Mouse (Mus musculus) heart, adult 9 months (tissue): Measurements from ENCODE around the gene Ankrd55.

Source experiments
- DNase-seq, 2 experiments: peaks; one replicate each; pipeline ENCODE4 v3.0.0; 2022; ENCODE audit warnings: low spot score in 2 of 2

Gene Ankrd55

DNA sequence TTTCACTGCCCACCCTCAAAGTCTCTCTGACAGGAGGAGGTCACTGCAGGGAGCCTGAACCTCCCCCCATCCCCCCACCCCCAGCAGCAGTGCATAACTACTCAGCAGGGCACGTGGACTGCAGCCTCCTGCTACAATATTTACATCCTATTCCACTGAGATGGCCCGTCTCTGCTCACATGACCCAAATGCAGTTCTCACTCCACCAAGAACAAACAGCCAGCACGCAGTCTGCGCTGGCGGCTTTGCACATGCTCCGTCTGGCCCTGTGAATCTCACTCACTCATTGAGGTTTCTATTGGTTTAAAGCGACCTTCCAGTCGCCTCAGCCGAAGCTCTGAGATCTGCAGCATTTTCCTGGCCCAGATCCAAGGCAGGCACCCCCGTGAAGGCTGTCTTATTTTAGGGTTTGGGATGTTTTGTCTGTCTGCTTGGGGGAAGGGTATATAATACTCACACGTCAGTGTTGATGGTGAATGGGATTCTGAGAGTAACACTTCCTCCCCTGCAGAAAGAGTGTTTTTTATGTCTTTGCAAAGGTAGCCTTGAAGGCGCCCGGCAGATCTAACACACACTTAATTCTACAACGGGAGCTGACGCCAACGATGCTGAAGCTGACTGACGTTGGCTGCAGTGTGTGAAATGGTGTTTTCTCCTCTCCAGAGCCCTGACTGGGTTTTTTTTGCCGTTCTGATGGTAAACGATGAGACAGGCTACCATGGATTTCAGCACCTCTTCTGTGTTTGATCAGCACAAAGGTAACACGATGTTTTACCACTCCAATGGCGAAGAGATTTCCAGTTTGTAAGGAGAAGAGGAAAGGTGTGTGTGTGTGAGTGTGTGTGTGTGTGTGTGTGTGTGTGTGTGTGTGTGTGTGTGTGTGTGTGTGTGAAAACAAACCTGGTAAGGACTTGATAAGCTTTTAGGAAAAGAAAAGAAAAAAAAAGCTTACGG, at the start of gene Ankrd55:
Gene Ankrd55 (plus strand): TSS at position 227 of the 954 bp plus-strand sequence.
- no peak for DNase-seq

DNA sequence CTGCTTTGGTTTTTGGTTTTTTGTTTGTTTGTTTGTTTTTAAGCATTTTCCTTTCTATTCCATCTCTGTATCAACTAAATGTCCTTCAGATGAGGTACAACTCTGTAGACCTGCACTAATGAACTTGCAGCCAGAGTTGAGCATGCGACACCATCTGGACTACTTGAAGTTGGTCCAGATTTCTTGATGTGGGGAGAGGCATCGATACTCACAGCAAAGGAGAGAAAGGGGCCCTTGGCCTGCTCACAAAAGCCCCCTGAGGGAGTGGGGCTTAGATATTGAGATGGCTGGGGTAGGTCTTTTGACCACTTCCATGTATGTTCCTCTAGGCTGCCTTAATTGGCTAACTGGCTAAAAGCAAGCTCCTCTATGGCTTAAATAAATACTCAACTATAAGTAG, 49.0 kb upstream of the Ankrd55 start:
- DNase-seq: no peak

GRCm38 (mm10) chr13:112241431-112241830, 46.8 kb upstream of the Ankrd55 start:
- DNase-seq: no peak

GRCm38 (mm10) chr13:112245131-112245530, 43.1 kb upstream of the Ankrd55 start:
- DNase-seq: no peak

DNA sequence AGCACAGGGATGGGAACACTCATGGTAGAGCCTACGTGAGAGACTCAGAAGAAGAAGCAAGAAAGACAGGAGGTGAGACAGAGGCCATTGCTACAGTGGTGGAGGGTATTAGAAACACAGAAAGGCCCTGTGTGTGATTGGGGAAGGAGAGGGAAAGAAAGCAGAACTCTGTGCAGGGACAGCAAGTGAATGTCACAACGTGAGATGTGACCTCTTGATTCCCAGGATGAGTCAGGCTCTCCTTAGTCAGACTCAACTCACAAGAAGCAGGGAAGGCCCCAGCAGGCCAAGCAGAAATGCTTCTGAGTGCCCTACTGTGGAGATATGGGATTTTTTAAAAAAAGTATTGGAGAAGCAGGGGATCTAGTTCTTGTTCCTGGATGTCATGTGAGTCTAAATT, 36.8 kb upstream of the Ankrd55 start:
- no peak for DNase-seq

GRCm38 (mm10) chr13:112252012-112252411, 36.2 kb upstream of the Ankrd55 start:
- no peak for DNase-seq

DNA sequence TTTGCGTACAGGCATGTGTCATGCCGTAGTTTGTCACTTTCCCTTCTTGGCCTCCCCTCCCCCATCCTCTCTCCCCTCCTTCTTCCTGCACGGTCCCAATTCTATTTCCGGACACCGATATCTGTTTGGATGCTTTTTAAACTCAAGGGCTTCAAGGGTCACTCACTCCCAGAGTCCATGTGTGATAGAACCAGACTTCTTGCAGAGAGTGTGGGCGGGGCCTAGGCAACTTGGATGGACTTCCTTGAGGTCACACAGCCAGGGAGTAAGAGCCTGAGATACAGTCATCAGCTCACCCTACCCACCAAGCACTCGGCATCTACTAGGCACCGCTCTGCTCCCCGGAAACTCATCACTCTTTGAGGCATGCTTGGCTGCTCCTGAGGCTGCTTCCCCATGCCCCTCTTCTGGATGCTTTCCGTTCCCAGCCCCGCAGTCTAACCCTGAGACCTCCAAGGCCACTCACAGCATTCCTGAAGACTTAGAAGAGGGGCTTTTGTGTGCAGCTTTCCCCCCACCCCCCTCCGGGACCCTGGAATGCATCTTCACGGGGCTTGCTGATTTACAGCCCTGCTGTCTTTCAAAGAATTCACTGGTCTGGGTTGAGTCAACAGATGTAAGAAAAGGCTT, 35.1 kb upstream of the Ankrd55 start:
- peak; percentile 66 to 67 for DNase-seq

DNA sequence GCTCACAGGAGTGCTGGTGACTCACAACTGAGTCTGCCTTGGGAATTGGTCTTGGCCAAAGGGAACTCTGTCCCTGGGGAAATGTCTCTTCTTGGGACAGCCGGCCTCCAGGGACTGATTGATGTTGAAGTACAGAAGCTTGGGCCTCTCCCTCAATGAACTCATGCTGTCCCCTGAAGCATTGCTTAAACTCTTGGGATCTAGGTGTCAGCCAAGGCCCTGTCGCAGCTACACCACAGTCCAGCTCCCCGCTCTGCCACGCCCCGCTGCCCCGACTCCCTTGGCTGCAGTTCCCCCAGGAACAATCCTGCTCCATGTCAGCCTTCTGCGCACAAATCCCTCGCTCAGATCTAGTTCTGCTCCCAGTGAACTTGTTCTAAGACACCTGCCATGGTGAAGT, 34.1 kb upstream of the Ankrd55 start:
- DNase-seq: no peak

GRCm38 (mm10) chr13:112255862-112256261, 32.4 kb upstream of the Ankrd55 start:
- DNase-seq: no peak

DNA sequence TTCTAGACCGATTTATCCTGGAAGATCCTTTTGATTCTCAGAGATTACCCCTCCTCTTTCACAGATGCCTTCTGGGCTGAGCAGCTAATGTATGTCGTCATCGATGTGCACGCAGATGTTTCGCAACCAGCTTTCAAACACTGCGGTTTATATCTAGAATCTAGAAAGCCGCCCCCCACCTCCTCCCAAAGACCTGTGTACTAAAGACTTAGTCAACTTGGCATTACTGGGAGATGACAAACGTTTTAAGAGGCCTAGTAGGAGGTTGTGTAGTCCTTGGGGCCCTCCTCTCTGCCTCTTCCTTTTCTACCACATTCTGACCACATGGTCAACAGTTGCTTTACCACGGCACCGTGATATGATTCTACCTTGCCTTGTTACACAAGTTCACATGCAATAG, 29.8 kb upstream of the Ankrd55 start:
- DNase-seq: no peak

GRCm38 (mm10) chr13:112259398-112259797, 28.9 kb upstream of the Ankrd55 start:
- DNase-seq: peak in 1 of 2 experiments; percentile 58

GRCm38 (mm10) chr13:112264666-112265065, 23.6 kb upstream of the Ankrd55 start:
- DNase-seq: no peak

GRCm38 (mm10) chr13:112271901-112272537, 16.2 kb upstream of the Ankrd55 start:
- DNase-seq: peak in 1 of 2 experiments; percentile 35

GRCm38 (mm10) chr13:112274636-112275035, 13.6 kb upstream of the Ankrd55 start:
- DNase-seq: no peak

DNA sequence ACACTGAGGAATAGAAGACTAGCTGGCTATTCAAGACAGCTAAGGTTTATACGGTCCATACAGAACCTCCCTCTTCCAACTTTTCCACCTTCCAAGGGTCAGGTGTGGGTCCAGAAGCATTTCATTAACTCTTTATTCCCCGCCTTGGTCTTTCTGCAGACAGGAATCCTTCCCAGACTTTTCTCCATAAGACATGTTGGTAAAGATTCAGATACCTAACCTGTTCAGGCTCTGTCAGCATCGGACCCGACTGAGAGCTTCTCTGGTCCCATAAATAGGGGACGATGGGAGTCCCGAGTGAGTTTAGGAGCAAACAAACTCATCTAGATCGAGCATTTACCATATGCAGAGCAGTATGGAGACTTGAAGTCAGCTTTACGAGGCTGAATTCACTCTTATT, 12.3 kb upstream of the Ankrd55 start:
- DNase-seq: no peak

DNA sequence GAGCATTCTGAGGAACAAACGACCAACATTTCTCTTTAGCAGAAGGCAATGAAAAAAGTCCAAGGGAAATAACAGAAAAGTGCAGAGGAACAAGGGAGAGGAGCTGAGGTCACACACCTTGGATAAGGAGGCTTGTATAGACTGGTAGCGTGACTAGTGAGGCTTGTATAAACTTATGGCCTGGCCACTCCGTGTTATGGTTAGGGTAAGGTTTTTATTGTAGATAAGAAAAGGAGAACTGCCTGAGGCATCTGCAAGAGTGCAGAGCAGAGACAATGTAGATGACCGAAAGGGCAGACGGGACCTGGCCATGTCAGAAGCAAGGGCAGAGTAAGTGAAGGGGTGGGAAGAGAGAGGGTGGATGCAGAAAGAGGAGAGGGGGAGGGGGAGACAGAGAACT, 10.7 kb upstream of the Ankrd55 start:
- DNase-seq: no peak

DNA sequence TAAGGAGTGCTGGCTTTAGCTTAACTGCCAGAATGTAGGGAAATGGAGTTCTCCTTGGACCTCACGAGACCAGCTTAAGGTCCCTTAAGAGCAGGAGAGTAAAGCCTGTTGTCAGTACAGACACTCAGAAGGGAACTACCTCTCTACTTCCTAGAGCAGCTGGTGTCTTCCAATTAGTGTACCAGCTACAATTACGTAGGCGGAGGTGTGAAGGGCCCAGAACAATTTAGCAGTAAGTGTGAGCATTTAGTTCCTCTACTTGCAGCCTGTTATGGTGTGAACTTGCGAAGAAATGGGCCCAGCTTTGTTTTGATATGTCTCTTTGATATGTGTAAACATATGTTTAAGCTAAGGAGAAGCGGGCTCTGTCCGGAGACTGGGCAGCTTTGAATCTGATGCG, 10.0 kb upstream of the Ankrd55 start:
- no peak for DNase-seq

- no peak for DNase-seq
Observed at GRCm38 (mm10) chr13:112287135-112287534, 1.1 kb upstream of the Ankrd55 start.

DNA sequence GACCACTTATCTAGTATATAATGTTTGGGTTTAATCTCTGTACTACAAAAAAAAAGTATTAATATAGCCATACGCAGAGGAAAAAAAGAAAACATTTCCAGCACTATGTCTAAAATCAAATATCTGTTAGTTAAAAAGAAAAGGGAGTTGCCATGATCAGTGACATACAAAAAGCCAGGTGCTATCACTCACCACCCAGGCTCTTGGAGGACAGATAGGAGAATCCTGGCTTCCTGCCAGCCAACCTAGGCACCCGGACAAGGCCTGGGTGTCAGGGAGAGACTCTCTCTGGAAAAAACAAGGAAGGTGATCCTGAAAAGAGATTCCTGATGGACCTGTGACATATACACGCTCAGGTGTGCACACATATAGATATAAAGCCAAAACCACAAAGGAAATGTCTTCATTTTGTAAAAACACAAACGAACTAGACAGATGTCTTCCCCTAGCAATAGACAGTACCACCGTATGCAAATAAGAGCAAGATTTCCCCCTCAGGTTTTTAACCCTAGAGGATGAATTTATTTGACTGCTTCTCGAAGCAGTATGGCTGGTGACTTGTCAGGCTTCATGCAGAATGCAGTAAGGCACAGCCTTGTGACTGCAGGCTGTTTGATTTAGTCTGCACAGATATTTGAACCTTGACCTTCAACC, 553 bp upstream of the Ankrd55 start:
- DNase-seq: no peak

DNA sequence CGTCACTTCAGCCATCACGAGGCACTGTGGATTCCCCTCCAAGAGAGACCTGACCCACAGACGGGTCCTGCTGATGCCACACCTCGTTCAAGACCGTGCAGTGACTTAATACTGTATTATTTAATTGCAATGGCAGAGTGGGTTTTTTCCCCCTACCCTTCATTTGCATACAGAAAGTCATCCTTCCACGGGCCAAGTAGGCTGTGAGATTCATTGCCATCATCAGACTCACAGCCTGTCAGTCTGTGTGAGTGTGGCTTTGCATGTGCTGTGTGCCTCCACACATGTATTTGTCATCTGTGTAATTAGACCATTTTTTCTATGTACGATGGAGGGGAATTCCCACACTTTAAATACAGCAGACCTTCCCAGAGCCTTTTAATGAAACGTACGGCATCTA, 1.1 kb downstream of the Ankrd55 start:
- no peak for DNase-seq

- no peak for DNase-seq
Observed at GRCm38 (mm10) chr13:112289981-112290380, 1.7 kb downstream of the Ankrd55 start.

DNA sequence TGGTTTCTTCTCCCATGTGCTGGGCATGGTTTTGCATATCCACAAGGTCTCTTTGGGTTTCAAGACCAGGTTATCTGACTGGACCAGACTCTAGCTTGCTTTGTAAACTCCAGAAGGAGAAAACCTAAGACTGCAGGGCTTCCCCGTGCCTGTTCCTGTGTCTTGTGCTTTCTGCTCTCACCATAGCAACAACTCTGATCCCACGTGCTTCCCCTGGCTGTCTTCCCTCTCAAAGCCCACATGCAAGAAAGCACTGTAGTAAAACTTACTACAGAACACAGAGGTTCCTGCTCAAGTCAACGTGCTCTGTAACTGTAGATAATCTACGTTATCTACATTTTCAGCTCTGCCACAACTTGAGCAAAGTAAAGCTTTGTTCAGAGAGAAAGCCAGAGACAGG, 4.2 kb downstream of the Ankrd55 start:
- DNase-seq: no peak
